Mouse (Mus musculus) adrenal gland, adult 2 months (tissue): ENCODE measurements around the gene Msln. TPM values are rescaled to one million over a fixed set of nuclear protein-coding genes. Genes with fewer than 3 reads are reported as not detected.

Source experiments
- DNase-seq: peaks from one replicate; pipeline ENCODE4 v3.0.0; 2021
- microRNA-seq, 2 experiments: library from miRNA; unstranded; fragments of <30 nt; microRNA quantifications; one replicate each; pipeline ENCODE4 v1.2.0; 2021
- polyA plus RNA-seq: library from polyadenylated mRNA; depleted of rRNA; stranded (reverse); fragments of >200 nt; gene quantifications from 2 replicates; pipeline ENCODE4 v1.2.3, GENCODE M21; 2012; rRNA removed
- total RNA-seq, 2 experiments: library from RNA; stranded (reverse); gene quantifications; 2 replicates each; pipeline ENCODE4 v1.2.3; 2021

Msln gene
- total and polyA plus RNA-seq, 3 experiments: 5.2 to 10.3 (median 6.0) TPM

- no peak for DNase-seq
Observed at GRCm38 (mm10) chr17:25723470-25723869, 30.7 kb downstream of the Msln start.

GRCm38 (mm10) chr17:25721476-25721875 is 32.7 kb downstream of the Msln start:
- DNase-seq: no peak

GRCm38 (mm10) chr17:25717691-25718090 is 36.5 kb downstream of the Msln start:
- DNase-seq: no peak

GRCm38 (mm10) chr17:25716711-25717637 is 37.2 kb downstream of the Msln start, which contains the start of gene Gng13:
TSS of gene Gng13 (plus strand) at chr17:25717171.
- DNase-seq: peak; percentile 44

- DNase-seq: no peak
Observed at GRCm38 (mm10) chr17:25716130-25716529, 38.0 kb downstream of the Msln start.

- no peak for DNase-seq
Observed at GRCm38 (mm10) chr17:25715627-25716026, 38.6 kb downstream of the Msln start.

GRCm38 (mm10) chr17:25711136-25711535 is 43.0 kb downstream of the Msln start:
- DNase-seq: no peak

GRCm38 (mm10) chr17:25709994-25710393 is 44.2 kb downstream of the Msln start:
- no peak for DNase-seq

- DNase-seq: no peak
Observed at GRCm38 (mm10) chr17:25700863-25701496, 53.2 kb downstream of the Msln start.

Small RNAs within 50 kb of the gene (microRNA-seq; reads per million reads assigned to microRNA genes)
- gene Gm25083 (0 reads per million in 2 experiments), gene Mir6966 (1.1 to 1.7 reads per million in 2 experiments)

Other genes starting within 250 kb of the Msln start
- 1 to 10 TPM in 1 of 2 experiments, under 1 TPM in 1; 0.83 to 1.5 TPM for gene Sox8, start 183.7 kb downstream of the Msln start, total RNA-seq
- gene Sox8, start 183.7 kb downstream of the Msln start, polyA plus RNA-seq: 1.6 and 2.8 TPM in 2 replicates
- 10 to 100 TPM; 40.4 to 42.6 TPM for gene Lmf1, start 175.3 kb downstream of the Msln start, total RNA-seq
- 30.3 and 35.8 TPM in 2 replicates for gene Lmf1, start 175.3 kb downstream of the Msln start, polyA plus RNA-seq
- 1 to 10 TPM; 1.1 to 1.4 TPM for gene Gng13, start 37.2 kb downstream of the Msln start, total RNA-seq
- not detected in 2 replicates for gene Gng13, start 37.2 kb downstream of the Msln start, polyA plus RNA-seq
- gene Chtf18, start 27.0 kb downstream of the Msln start, total RNA-seq: 1 to 10 TPM; 1.8 to 2.3 TPM
- 3.0 and 4.1 TPM in 2 replicates for gene Chtf18, start 27.0 kb downstream of the Msln start, polyA plus RNA-seq
- 10 to 100 TPM; 10.3 to 14.6 TPM for gene Rpusd1, start 26.7 kb downstream of the Msln start, total RNA-seq
- 87.7 and 100 TPM in 2 replicates for gene Rpusd1, start 26.7 kb downstream of the Msln start, polyA plus RNA-seq
- gene Mslnl, start 18.3 kb downstream of the Msln start, total RNA-seq: not detected
- gene Mslnl, start 18.3 kb downstream of the Msln start, polyA plus RNA-seq: 0.18 and 0.26 TPM in 2 replicates
- 10 to 100 TPM; 31.0 to 31.2 TPM for gene Narfl, start 19.4 kb upstream of the Msln start, total RNA-seq
- gene Narfl, start 19.4 kb upstream of the Msln start, polyA plus RNA-seq: 18.9 and 22.1 TPM in 2 replicates
- 10 to 100 TPM; 16.6 to 33.7 TPM for gene Haghl, start 31.3 kb upstream of the Msln start, total RNA-seq
- gene Haghl, start 31.3 kb upstream of the Msln start, polyA plus RNA-seq: 67.2 and 70.8 TPM in 2 replicates
- gene Ccdc78, start 32.2 kb upstream of the Msln start, total RNA-seq: not detected
- gene Ccdc78, start 32.2 kb upstream of the Msln start, polyA plus RNA-seq: 0.11 TPM in 2 replicates
- gene Fam173a, start 38.5 kb upstream of the Msln start, total RNA-seq: 10 to 100 TPM; 52.0 to 81.1 TPM
- 125 and 146 TPM in 2 replicates for gene Fam173a, start 38.5 kb upstream of the Msln start, polyA plus RNA-seq
- 1 to 10 TPM in 1 of 2 experiments, not detected in 1; 1.2 TPM for gene AC134908.4, start 41.3 kb upstream of the Msln start, total RNA-seq
- gene AC134908.4, start 41.3 kb upstream of the Msln start, polyA plus RNA-seq: 0.96 TPM in 1 of 2 replicates, not detected in the other
- 10 to 100 TPM; 16.8 to 33.1 TPM for gene Metrn, start 42.8 kb upstream of the Msln start, total RNA-seq
- gene Metrn, start 42.8 kb upstream of the Msln start, polyA plus RNA-seq: 121 and 176 TPM in 2 replicates
- gene Fbxl16, start 54.7 kb upstream of the Msln start, total RNA-seq: 10 to 100 TPM; 26.6 to 54.4 TPM
- 60.7 and 90.6 TPM in 2 replicates for gene Fbxl16, start 54.7 kb upstream of the Msln start, polyA plus RNA-seq
- gene Wdr24, start 69.2 kb upstream of the Msln start, total RNA-seq: 10 to 100 TPM; 19.1 to 20.8 TPM
- gene Wdr24, start 69.2 kb upstream of the Msln start, polyA plus RNA-seq: 29.5 and 38.3 TPM in 2 replicates
- 100 to 1,000 TPM in 1 of 2 experiments, 10 to 100 TPM in 1; 99.4 to 111 TPM for gene Jmjd8, start 74.5 kb upstream of the Msln start, total RNA-seq
- 99.1 and 121 TPM in 2 replicates for gene Jmjd8, start 74.5 kb upstream of the Msln start, polyA plus RNA-seq
- gene Stub1, start 79.0 kb upstream of the Msln start, total RNA-seq: 100 to 1,000 TPM; 149 to 184 TPM
- 224 and 236 TPM in 2 replicates for gene Stub1, start 79.0 kb upstream of the Msln start, polyA plus RNA-seq
- 10 to 100 TPM in 1 of 2 experiments, 1 to 10 TPM in 1; 9.8 to 47.1 TPM for gene Rhbdl1, start 82.9 kb upstream of the Msln start, total RNA-seq
- gene Rhbdl1, start 82.9 kb upstream of the Msln start, polyA plus RNA-seq: 88.1 and 142 TPM in 2 replicates
- gene Gm20683, start 87.4 kb upstream of the Msln start, total RNA-seq: 10 to 100 TPM; 14.0 to 16.3 TPM
- 192 and 239 TPM in 2 replicates for gene Gm20683, start 87.4 kb upstream of the Msln start, polyA plus RNA-seq
- gene Rhot2, start 90.5 kb upstream of the Msln start, total RNA-seq: 100 to 1,000 TPM; 107 to 127 TPM
- 180 and 193 TPM in 2 replicates for gene Rhot2, start 90.5 kb upstream of the Msln start, polyA plus RNA-seq
- 10 to 100 TPM; 13.9 to 15.1 TPM for gene Wdr90, start 107.1 kb upstream of the Msln start, total RNA-seq
- gene Wdr90, start 107.1 kb upstream of the Msln start, polyA plus RNA-seq: 75.1 and 83.0 TPM in 2 replicates
- 100 to 1,000 TPM; 302 to 466 TPM for gene Mcrip2, start 114.4 kb upstream of the Msln start, total RNA-seq
- 1,490 and 1,757 TPM in 2 replicates for gene Mcrip2, start 114.4 kb upstream of the Msln start, polyA plus RNA-seq
- gene Mettl26, start 120.7 kb upstream of the Msln start, total RNA-seq: 100 to 1,000 TPM in 1 of 2 experiments, 10 to 100 TPM in 1; 90.9 to 141 TPM
- gene Mettl26, start 120.7 kb upstream of the Msln start, polyA plus RNA-seq: 350 and 376 TPM in 2 replicates
- gene Wfikkn1, start 126.5 kb upstream of the Msln start, total RNA-seq: 1 to 10 TPM in 1 of 2 experiments, under 1 TPM in 1; 0.52 to 2.1 TPM
- gene Wfikkn1, start 126.5 kb upstream of the Msln start, polyA plus RNA-seq: 2.1 and 2.5 TPM in 2 replicates
- gene Rab40c, start 165.3 kb upstream of the Msln start, total RNA-seq: 10 to 100 TPM; 21.1 to 27.3 TPM
- 52.1 and 68.8 TPM in 2 replicates for gene Rab40c, start 165.3 kb upstream of the Msln start, polyA plus RNA-seq
- gene Pigq, start 190.6 kb upstream of the Msln start, total RNA-seq: 100 to 1,000 TPM; 105 to 121 TPM
- 160 and 187 TPM in 2 replicates for gene Pigq, start 190.6 kb upstream of the Msln start, polyA plus RNA-seq
- gene Nhlrc4, start 190.6 kb upstream of the Msln start, total RNA-seq: not detected
- gene Nhlrc4, start 190.6 kb upstream of the Msln start, polyA plus RNA-seq: not detected in 2 replicates
- not detected for gene A930017K11Rik, start 198.2 kb upstream of the Msln start, total RNA-seq
- gene A930017K11Rik, start 198.2 kb upstream of the Msln start, polyA plus RNA-seq: 0.13 TPM in 1 of 2 replicates, not detected in the other
- gene Capn15, start 231.4 kb upstream of the Msln start, total RNA-seq: 10 to 100 TPM; 16.3 to 18.1 TPM
- gene Capn15, start 231.4 kb upstream of the Msln start, polyA plus RNA-seq: 49.0 and 51.5 TPM in 2 replicates